ENCODE assay signal across 8 mouse cellular contexts in genomic region chr9:121354792-121355390, GRCm38 (mm10). TPM values are rescaled to one million over a fixed set of nuclear protein-coding genes. Genes with fewer than 3 reads are reported as not detected.
DNase-seq lines count a peak whose midpoint lies in the region; ATAC-seq and TF ChIP-seq lines count a peak whose summit lies in the region.

No protein-coding gene starts in this region.

- peaks cover 74% of the 10 kb centered on the region for H3K4me1 ChIP-seq in heart, embryonic 10.5 days
- H3K4me1 ChIP-seq in limb, embryonic 12.5 days (replicated peaks) = peaks cover 62% of the 10 kb centered on the region

- TF ChIP-seq CTCF in left cerebral cortex, adult 2 months (IDR thresholded peaks at IDR 0.05) = peak; percentile 60

- no peaks in the 10 kb centered on the region for H3K36me3 ChIP-seq in heart, embryonic 10.5 days
- no peaks in the 10 kb centered on the region for H3K36me3 ChIP-seq in limb, embryonic 12.5 days
- H3K36me3 ChIP-seq in myocyte (ENCODE audit: control insufficient read depth, insufficient read depth) = no peaks in the 10 kb centered on the region

- no peak overlapping the region for H3ac ChIP-seq in myocyte (ENCODE audit: control insufficient read depth, insufficient read length)

- H3K4me2 ChIP-seq in limb, embryonic 12.5 days = no peak overlapping the region
- peak overlapping the region; percentile 65 for H3K4me2 ChIP-seq in myocyte (ENCODE audit: low read depth)

- no peak for DNase-seq in left cerebral cortex, adult 2 months (ENCODE audit: extremely low spot score in 1 of 2, low spot score in 2 of 2)
- DNase-seq in left cerebral cortex, postnatal 36 days (ENCODE audit: low spot score in 2 of 2) = no peak
- DNase-seq in adrenal gland, postnatal 25 days = peak; percentile 57
- no peak for DNase-seq in heart, embryonic 10.5 days (ENCODE audit: low spot score)
- DNase-seq in MN1 (ENCODE audit: low spot score) = no peak
- no peak for DNase-seq in right cerebral cortex, adult 18-20 months

- no peak for ATAC-seq in limb, embryonic 12.5 days (ENCODE audit: insufficient number of reproducible peaks, insufficient read depth, low FRiP score, low TSS enrichment, low read depth)

- peaks cover 84% of the 10 kb centered on the region for H3K79me2 ChIP-seq in myocyte (ENCODE audit: control insufficient read depth, insufficient read depth)

- no peaks in the 10 kb centered on the region for H3K27me3 ChIP-seq in heart, embryonic 10.5 days (ENCODE audit: insufficient read depth, poor library complexity, severe bottlenecking)
- H3K27me3 ChIP-seq in limb, embryonic 12.5 days = no peaks in the 10 kb centered on the region
- no peaks in the 10 kb centered on the region for H3K27me3 ChIP-seq in myocyte (ENCODE audit: control insufficient read depth, insufficient read depth, insufficient read length)

- 77% methylated on average over 4 of the region's 4 CpGs for WGBS in heart, embryonic 10.5 days
- 82% methylated on average over 4 of the region's 4 CpGs for WGBS in limb, embryonic 12.5 days

- peak overlapping the region; percentile 95 for H3K27ac ChIP-seq in left cerebral cortex, adult 2 months
- peak overlapping the region; percentile 75 for H3K27ac ChIP-seq in heart, embryonic 10.5 days
- H3K27ac ChIP-seq in limb, embryonic 12.5 days = peak overlapping the region; percentile 82; the same call in 1 of the 2 replicates

- intact Hi-C loops in left cerebral cortex, adult 2 months (cut with DNase I) = loop anchor here (2.0 to 5.0 kb wide), 2 partner anchors 16 to 58 kb away; partner anchors contain the start of gene Trak1
- intact Hi-C loops in left cerebral cortex, postnatal 36 days (cut with DNase I) = loop anchor here (5.0 kb wide), 1 partner anchor 43 kb away; no protein-coding TSS in a partner anchor

- no peak for TF ChIP-seq POLR2A in myocyte (IDR thresholded peaks at IDR 0.05; ENCODE audit: insufficient read length, low read depth)

- H3K9ac ChIP-seq in limb, embryonic 12.5 days (replicated peaks) = no peak overlapping the region

- no peaks in the 10 kb centered on the region for H3K9me3 ChIP-seq in heart, embryonic 10.5 days
- no peaks in the 10 kb centered on the region for H3K9me3 ChIP-seq in limb, embryonic 12.5 days

- no peak overlapping the region for H3K4me3 ChIP-seq in left cerebral cortex, adult 2 months
- no peak overlapping the region for H3K4me3 ChIP-seq in heart, embryonic 10.5 days
- H3K4me3 ChIP-seq in limb, embryonic 12.5 days (replicated peaks) = no peak overlapping the region
- no peak overlapping the region for H3K4me3 ChIP-seq in myocyte

TF ChIP-seq in myocyte, 11 proteins besides CTCF, POLR2A, EP300 and RAD21:
- TF ChIP-seq MAX (IDR thresholded peaks at IDR 0.05; ENCODE audit: low read depth) (no peak), MYOG (IDR thresholded peaks at IDR 0.05; ENCODE audit: control insufficient read depth in 1 of 3, insufficient read depth in 1 of 3, insufficient read length in 2 of 3, low read depth in 2 of 3) (no peak), CEBPB (IDR thresholded peaks at IDR 0.05; ENCODE audit: insufficient read depth, poor library complexity, severe bottlenecking) (no peak), TCF3 (IDR thresholded peaks at IDR 0.05; ENCODE audit: insufficient read length, low read depth) (no peak), TCF12 (IDR thresholded peaks at IDR 0.05; ENCODE audit: insufficient read depth, poor library complexity, severe bottlenecking) (no peak), MYOD1 (IDR thresholded peaks at IDR 0.05; ENCODE audit: control insufficient read depth in 1 of 3, insufficient read length in 2 of 3, low read depth in 2 of 3) (no peak), E2F4 (IDR thresholded peaks at IDR 0.05; ENCODE audit: insufficient read depth) (no peak), USF1 (IDR thresholded peaks at IDR 0.05; ENCODE audit: low read depth) (no peak), REST (IDR thresholded peaks at IDR 0.05; ENCODE audit: insufficient read depth, insufficient read length) (no peak), POLR2AphosphoS2 (IDR thresholded peaks at IDR 0.05; ENCODE audit: insufficient read length, low read depth) (no peak), SRF (IDR thresholded peaks at IDR 0.05; ENCODE audit: control insufficient read depth, insufficient read length, low read depth) (no peak)

RNA-seq across cellular contexts. Expression of gene Trak1, which starts 57.6 kb away (rescaled TPM):
- 100 to 1,000 TPM; 247 to 298 TPM for total RNA-seq in left cerebral cortex, adult 2 months (2021)
- 100 to 1,000 TPM; 229 to 269 TPM for total RNA-seq in left cerebral cortex, postnatal 36 days (2021)
- total RNA-seq in adrenal gland, postnatal 25 days (2021) = 70.3 and 73.5 TPM in 2 replicates
- 18.2 and 24.1 TPM in 2 replicates for polyA plus RNA-seq in heart, embryonic 10.5 days (2016; fragmentation: Nextera tagmentation; extraction: Ambion mirVana)
- polyA plus RNA-seq in limb, embryonic 12.5 days (2016; fragmentation: Nextera tagmentation; extraction: Ambion mirVana) = 15.2 and 16.3 TPM in 2 replicates
- polyA plus RNA-seq in myocyte (2012; fragmentation: generic; extraction: Trizol) = 60.8 TPM
